Mouse (Mus musculus) C3H10T1/2 (cell line): ENCODE measurements around the gene Vps13c. TPM values are rescaled to one million over a fixed set of nuclear protein-coding genes. Genes with fewer than 3 reads are reported as not detected.

Experiments
- polyA plus RNA-seq, 2 experiments: library from polyadenylated mRNA; unstranded; fragments of >200 nt; fragmentation: generic; extraction: Trizol; gene quantifications; one replicate each; pipeline ENCODE4 v1.2.1; 2012; ENCODE audit warnings: missing spikeins in 2 of 2

Gene Vps13c
- polyA plus RNA-seq, result 1 to 10 TPM in 1 of 2 experiments, under 1 TPM in 1; 0.23 to 4.2 TPM

GRCm38 (mm10) chr9:67839981-67840859 lies at the start of gene Vps13c:
TSS of gene Vps13c (plus strand) at chr9:67840396.

GRCm38 (mm10) chr9:67832046-67832605 lies 8.1 kb upstream of the Vps13c start, which contains the start of gene C2cd4a:
TSS of gene C2cd4a (minus strand) at chr9:67832330.

Other genes with a start within 250 kb of the Vps13c start
- gene C2cd4b, start 81.0 kb upstream of the Vps13c start, polyA plus RNA-seq, result not detected
- under 1 TPM in 1 of 2 experiments, not detected in 1; 0.04 TPM for gene C2cd4a, start 8.1 kb upstream of the Vps13c start, polyA plus RNA-seq